Mouse (Mus musculus): ENCODE data around the gene Eif4ebp2. TPM values are rescaled to one million over a fixed set of nuclear protein-coding genes. Genes with fewer than 3 reads are reported as not detected.

The Eif4ebp2 gene
- polyA plus RNA-seq, 1 experiment = 277 TPM

- Histone ChIP-seq H3K4me1 (replicated peaks; ENCODE audit: control insufficient read depth, insufficient read depth, low read length) (no peaks in the 10 kb centered on the region), H3K27ac (ENCODE audit: control insufficient read depth, insufficient read depth, low read length) (no peak overlapping the region), H3K27me3 (ENCODE audit: control insufficient read depth, insufficient read depth, low read length) (no peaks in the 10 kb centered on the region), H3K36me3 (ENCODE audit: control insufficient read depth, insufficient read depth, low read length) (no peaks in the 10 kb centered on the region), H3K4me3 (ENCODE audit: control insufficient read depth, insufficient read depth, low read length) (no peak overlapping the region)
- no peak for TF ChIP-seq POLR2A (IDR thresholded peaks at IDR 0.05; ENCODE audit: control insufficient read depth, extremely low read depth, insufficient read depth, low read length, poor library complexity)
- no peak for TF ChIP-seq CTCF (IDR thresholded peaks at IDR 0.05; ENCODE audit: borderline replicate concordance, control insufficient read depth, extremely low read depth, insufficient read depth, low read length, poor library complexity)
- 83% methylated on average over 3 of the region's 3 CpGs for WGBS
- DNase-seq = no peak
Measured at GRCm38 (mm10) chr10:61398125-61398524, 54.3 kb downstream of the Eif4ebp2 start.

- Histone ChIP-seq H3K4me1 (replicated peaks; ENCODE audit: control insufficient read depth, insufficient read depth, low read length) (no peaks in the 10 kb centered on the region), H3K27ac (ENCODE audit: control insufficient read depth, insufficient read depth, low read length) (no peak overlapping the region), H3K4me3 (ENCODE audit: control insufficient read depth, insufficient read depth, low read length) (no peak overlapping the region), H3K36me3 (ENCODE audit: control insufficient read depth, insufficient read depth, low read length) (no peaks in the 10 kb centered on the region), H3K27me3 (ENCODE audit: control insufficient read depth, insufficient read depth, low read length) (no peaks in the 10 kb centered on the region)
- no peak for TF ChIP-seq POLR2A (IDR thresholded peaks at IDR 0.05; ENCODE audit: control insufficient read depth, extremely low read depth, insufficient read depth, low read length, poor library complexity)
- TF ChIP-seq CTCF (IDR thresholded peaks at IDR 0.05; ENCODE audit: borderline replicate concordance, control insufficient read depth, extremely low read depth, insufficient read depth, low read length, poor library complexity) = no peak
- no peak for DNase-seq
- WGBS = 26% methylated on average over 9 of the region's 9 CpGs
Measured at GRCm38 (mm10) chr10:61394476-61395136, 57.9 kb downstream of the Eif4ebp2 start.

DNA sequence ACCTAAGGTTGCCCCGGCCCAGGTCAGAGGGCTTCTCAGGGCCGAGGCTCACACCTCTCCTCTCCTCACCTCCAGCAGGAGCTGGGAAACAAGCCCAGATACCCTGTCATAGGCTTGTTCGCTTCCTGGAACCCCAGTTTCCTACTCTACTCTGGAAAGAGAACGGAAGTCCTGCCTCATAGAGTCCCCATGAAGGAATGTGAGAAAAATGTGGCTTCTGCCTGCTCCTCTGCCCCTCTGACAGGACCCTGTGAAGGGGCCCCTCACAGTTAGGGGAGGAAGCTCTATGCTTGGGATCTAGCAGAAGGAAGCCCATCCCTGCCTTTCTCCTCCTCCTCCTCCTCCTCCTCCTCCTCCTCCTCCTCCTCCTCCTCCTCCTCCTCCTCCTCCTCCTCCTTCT, 59.9 kb downstream of the Eif4ebp2 start:
- no peak overlapping the region for H3K27ac ChIP-seq (ENCODE audit: control insufficient read depth, insufficient read depth, low read length)
- H3K4me1 ChIP-seq (replicated peaks; ENCODE audit: control insufficient read depth, insufficient read depth, low read length) = no peaks in the 10 kb centered on the region
- 68% methylated on average over 4 of the region's 4 CpGs for WGBS
- H3K27me3 ChIP-seq (ENCODE audit: control insufficient read depth, insufficient read depth, low read length) = no peaks in the 10 kb centered on the region
- DNase-seq = no peak
- TF ChIP-seq POLR2A (IDR thresholded peaks at IDR 0.05; ENCODE audit: control insufficient read depth, extremely low read depth, insufficient read depth, low read length, poor library complexity) = no peak
- no peak for TF ChIP-seq CTCF (IDR thresholded peaks at IDR 0.05; ENCODE audit: borderline replicate concordance, control insufficient read depth, extremely low read depth, insufficient read depth, low read length, poor library complexity)
- no peak overlapping the region for H3K4me3 ChIP-seq (ENCODE audit: control insufficient read depth, insufficient read depth, low read length)
- no peaks in the 10 kb centered on the region for H3K36me3 ChIP-seq (ENCODE audit: control insufficient read depth, insufficient read depth, low read length)

- WGBS = 87% methylated on average over 2 of the region's 2 CpGs
- Histone ChIP-seq H3K4me1 (replicated peaks; ENCODE audit: control insufficient read depth, insufficient read depth, low read length) (no peaks in the 10 kb centered on the region), H3K4me3 (ENCODE audit: control insufficient read depth, insufficient read depth, low read length) (no peak overlapping the region), H3K27me3 (ENCODE audit: control insufficient read depth, insufficient read depth, low read length) (no peaks in the 10 kb centered on the region), H3K27ac (ENCODE audit: control insufficient read depth, insufficient read depth, low read length) (no peak overlapping the region), H3K36me3 (ENCODE audit: control insufficient read depth, insufficient read depth, low read length) (no peaks in the 10 kb centered on the region)
- TF ChIP-seq CTCF (IDR thresholded peaks at IDR 0.05; ENCODE audit: borderline replicate concordance, control insufficient read depth, extremely low read depth, insufficient read depth, low read length, poor library complexity) (no peak), POLR2A (IDR thresholded peaks at IDR 0.05; ENCODE audit: control insufficient read depth, extremely low read depth, insufficient read depth, low read length, poor library complexity) (no peak)
- DNase-seq = no peak
Measured at GRCm38 (mm10) chr10:61390148-61390547, 62.3 kb downstream of the Eif4ebp2 start.

DNA sequence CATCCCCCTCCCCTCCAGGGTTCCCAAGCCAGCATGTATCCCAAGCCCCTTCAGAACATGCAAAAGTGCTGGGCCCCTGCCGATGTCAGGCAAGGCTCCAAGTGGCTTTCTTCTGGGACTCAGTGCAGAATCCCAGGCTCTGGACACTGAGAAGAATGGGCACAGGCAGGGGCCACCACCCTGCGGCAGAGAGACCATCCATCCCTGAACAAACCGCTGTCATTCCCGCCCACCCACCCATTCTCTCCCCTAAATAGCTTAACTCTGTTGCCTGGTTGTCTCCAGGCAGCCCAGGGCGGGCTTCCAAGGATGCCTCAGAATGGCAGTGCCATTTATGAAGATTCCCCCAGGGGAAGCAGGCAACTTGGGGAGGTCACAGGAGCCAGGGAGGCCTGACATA, 63.4 kb downstream of the Eif4ebp2 start:
- no peak for DNase-seq
- no peak overlapping the region for H3K27ac ChIP-seq (ENCODE audit: control insufficient read depth, insufficient read depth, low read length)
- WGBS = 87% methylated on average over 5 of the region's 5 CpGs
- TF ChIP-seq CTCF (IDR thresholded peaks at IDR 0.05; ENCODE audit: borderline replicate concordance, control insufficient read depth, extremely low read depth, insufficient read depth, low read length, poor library complexity) = no peak
- TF ChIP-seq POLR2A (IDR thresholded peaks at IDR 0.05; ENCODE audit: control insufficient read depth, extremely low read depth, insufficient read depth, low read length, poor library complexity) = no peak
- no peaks in the 10 kb centered on the region for H3K36me3 ChIP-seq (ENCODE audit: control insufficient read depth, insufficient read depth, low read length)
- H3K4me1 ChIP-seq (replicated peaks; ENCODE audit: control insufficient read depth, insufficient read depth, low read length) = no peaks in the 10 kb centered on the region
- no peaks in the 10 kb centered on the region for H3K27me3 ChIP-seq (ENCODE audit: control insufficient read depth, insufficient read depth, low read length)
- no peak overlapping the region for H3K4me3 ChIP-seq (ENCODE audit: control insufficient read depth, insufficient read depth, low read length)

GRCm38 (mm10) chr10:61386284-61386683, 66.2 kb downstream of the Eif4ebp2 start:
- Histone ChIP-seq H3K27me3 (ENCODE audit: control insufficient read depth, insufficient read depth, low read length) (peaks cover 11% of the 10 kb centered on the region; the same call in 1 of the 2 replicates), H3K27ac (ENCODE audit: control insufficient read depth, insufficient read depth, low read length) (no peak overlapping the region), H3K36me3 (ENCODE audit: control insufficient read depth, insufficient read depth, low read length) (no peaks in the 10 kb centered on the region), H3K4me3 (ENCODE audit: control insufficient read depth, insufficient read depth, low read length) (no peak overlapping the region), H3K4me1 (replicated peaks; ENCODE audit: control insufficient read depth, insufficient read depth, low read length) (no peaks in the 10 kb centered on the region; the same call in 1 of the 2 replicates)
- TF ChIP-seq POLR2A (IDR thresholded peaks at IDR 0.05; ENCODE audit: control insufficient read depth, extremely low read depth, insufficient read depth, low read length, poor library complexity) (no peak), CTCF (IDR thresholded peaks at IDR 0.05; ENCODE audit: borderline replicate concordance, control insufficient read depth, extremely low read depth, insufficient read depth, low read length, poor library complexity) (no peak)
- WGBS = 78% methylated on average over 6 of the region's 6 CpGs
- DNase-seq = no peak
